Mouse (Mus musculus) neural tube, embryonic 12.5 days (tissue): ENCODE results near the gene Uspl1. TPM values are rescaled to one million over a fixed set of nuclear protein-coding genes. Genes with fewer than 3 reads are reported as not detected.
A peak's percentile ranks its signal among the peaks of the same experiment; 100 is the strongest.

Experiments
- ATAC-seq: fragments of 200-750 bp; cut with Nextera tagmentation; 2 replicates; pipeline ENCODE4 v1.8.0; 2017; ENCODE audit warnings: low read depth, mild to moderate bottlenecking, moderate TSS enrichment, moderate library complexity; ENCODE audit not compliant: low FRiP score
- H3K27ac ChIP-seq: fragments of 300-500 bp; sonication (generic); 2 replicates; pipeline ENCODE4 v1.5.1; 2016
- H3K27me3 ChIP-seq: fragments of 300-500 bp; sonication (generic); replicated peaks from 2 replicates; pipeline ENCODE4 v1.6.1; 2016; ENCODE audit warnings: mild to moderate bottlenecking
- H3K36me3 ChIP-seq: fragments of 300-500 bp; sonication (generic); 2 replicates; pipeline ENCODE4 v1.6.1; 2016; ENCODE audit warnings: mild to moderate bottlenecking
- H3K4me1 ChIP-seq: fragments of 300-500 bp; sonication (generic); 2 replicates; pipeline ENCODE4 v1.6.1; 2016
- H3K4me2 ChIP-seq: fragments of 300-500 bp; sonication (generic); replicated peaks from 2 replicates; pipeline ENCODE4 v1.6.1; 2016; ENCODE audit warnings: mild to moderate bottlenecking
- H3K4me3 ChIP-seq: fragments of 300-500 bp; sonication (generic); 2 replicates; pipeline ENCODE4 v1.5.1; 2016
- H3K9ac ChIP-seq: fragments of 300-500 bp; sonication (generic); 2 replicates; pipeline ENCODE4 v1.6.1; 2016; ENCODE audit warnings: mild to moderate bottlenecking
- H3K9me3 ChIP-seq: fragments of 300-500 bp; sonication (generic); 2 replicates; pipeline ENCODE4 v1.6.1; 2016; ENCODE audit warnings: mild to moderate bottlenecking
- WGBS: fragments of 180-500 bp; shearing (Covaris S2); methylation state at CpG from one replicate; pipeline ENCODE4 v1.1.7; 2016; 5-methylcytosine and 5-hydroxymethylcytosine counted together
- polyA plus RNA-seq: library from polyadenylated mRNA; unstranded; fragments of >200 nt; fragmentation: Nextera tagmentation; extraction: Ambion mirVana; gene quantifications from 2 replicates; pipeline ENCODE4 v1.2.1, GENCODE M21; 2016

Gene Uspl1
- polyA plus RNA-seq, 1 experiment from 2014 or later, result 72.0 TPM

- ATAC-seq, result no peak
- no peaks in the 10 kb centered on the region for H3K9me3 ChIP-seq
- H3K27ac ChIP-seq, result no peak overlapping the region
- H3K4me2 ChIP-seq, result no peak overlapping the region
- no peaks in the 10 kb centered on the region for H3K27me3 ChIP-seq
- no peak overlapping the region for H3K9ac ChIP-seq
- 0 out of 2 replicates have a peak, but pooled peaks cover 5% of the 10 kb centered on the region for H3K4me1 ChIP-seq
- 86% methylated on average over 5 of the region's 5 CpGs for WGBS
- no peak overlapping the region for H3K4me3 ChIP-seq
- peaks cover 63% of the 10 kb centered on the region for H3K36me3 ChIP-seq
Measured at GRCm38 (mm10) chr5:149202941-149203340, 18.8 kb downstream of the Uspl1 start.

- H3K27ac ChIP-seq, result no peak overlapping the region
- no peaks in the 10 kb centered on the region for H3K27me3 ChIP-seq
- ATAC-seq, result no peak
- WGBS, result 92% methylated on average over 4 of the region's 4 CpGs
- 0 out of 2 replicates have a peak, but pooled peaks cover 5% of the 10 kb centered on the region for H3K4me1 ChIP-seq
- no peak overlapping the region for H3K4me2 ChIP-seq
- H3K9ac ChIP-seq, result no peak overlapping the region
- H3K36me3 ChIP-seq, result peaks cover 60% of the 10 kb centered on the region
- no peak overlapping the region for H3K4me3 ChIP-seq
- no peaks in the 10 kb centered on the region for H3K9me3 ChIP-seq
Measured at GRCm38 (mm10) chr5:149203796-149204375, 19.7 kb downstream of the Uspl1 start.

DNA sequence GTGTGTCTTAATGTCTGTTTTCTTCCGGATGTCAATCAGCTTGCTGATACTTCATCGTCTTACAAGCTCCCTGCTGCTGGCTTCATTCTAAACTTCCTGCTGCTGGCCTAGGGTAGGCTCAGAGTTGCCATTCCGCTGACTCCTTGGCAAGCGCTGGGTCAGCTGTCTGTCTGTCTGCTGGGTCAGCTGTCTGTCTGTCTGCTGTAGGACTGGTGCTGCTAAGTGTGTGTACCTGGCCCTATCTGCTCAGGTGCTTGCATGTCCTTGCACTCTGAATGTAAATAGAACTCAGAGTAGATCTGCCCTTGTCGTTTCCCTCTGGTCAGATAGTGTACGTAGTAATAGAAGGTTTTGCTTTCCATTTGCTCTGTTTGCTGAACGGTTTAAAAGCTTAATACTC, 20.7 kb downstream of the Uspl1 start:
- H3K9me3 ChIP-seq, result no peaks in the 10 kb centered on the region
- 0 out of 2 replicates have a peak, but pooled peaks cover 5% of the 10 kb centered on the region for H3K4me1 ChIP-seq
- H3K4me2 ChIP-seq, result no peak overlapping the region
- no peak for ATAC-seq
- H3K27ac ChIP-seq, result no peak overlapping the region
- H3K9ac ChIP-seq, result no peak overlapping the region
- no peaks in the 10 kb centered on the region for H3K27me3 ChIP-seq
- H3K4me3 ChIP-seq, result no peak overlapping the region
- 95% methylated on average over 7 of the region's 7 CpGs for WGBS
- H3K36me3 ChIP-seq, result peaks cover 51% of the 10 kb centered on the region

DNA sequence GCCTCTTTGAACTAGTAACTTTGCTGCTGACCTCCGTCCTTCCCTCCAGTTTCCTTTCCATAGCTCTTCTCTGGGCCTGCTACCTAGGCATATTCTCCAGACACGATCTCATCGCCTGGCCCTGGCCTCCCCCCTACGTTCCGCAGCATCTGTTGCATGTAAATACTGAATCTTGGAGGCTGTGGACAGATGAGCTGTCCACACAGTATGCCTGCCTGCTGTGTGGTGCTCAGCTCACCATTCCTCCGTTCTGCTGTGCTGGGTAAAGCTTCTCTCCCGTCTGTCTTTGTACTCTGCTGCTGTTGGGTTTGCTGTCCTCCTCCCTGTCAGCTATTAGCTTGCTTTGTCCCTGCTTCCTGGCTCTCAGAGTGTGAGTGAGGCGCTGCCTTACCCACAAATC, 21.1 kb downstream of the Uspl1 start:
- no peak overlapping the region for H3K4me2 ChIP-seq
- no peak overlapping the region for H3K9ac ChIP-seq
- no peak overlapping the region for H3K27ac ChIP-seq
- H3K4me1 ChIP-seq, result peaks cover 5% of the 10 kb centered on the region; the same call in 1 of the 2 replicates
- no peaks in the 10 kb centered on the region for H3K27me3 ChIP-seq
- no peaks in the 10 kb centered on the region for H3K9me3 ChIP-seq
- ATAC-seq, result no peak
- no peak overlapping the region for H3K4me3 ChIP-seq
- 77% methylated on average over 8 of the region's 8 CpGs for WGBS
- H3K36me3 ChIP-seq, result peaks cover 55% of the 10 kb centered on the region

GRCm38 (mm10) chr5:149206286-149206685, 22.1 kb downstream of the Uspl1 start:
- Histone ChIP-seq H3K9me3 (no peaks in the 10 kb centered on the region), H3K4me2 (no peak overlapping the region), H3K9ac (no peak overlapping the region), H3K4me1 (peaks cover 5% of the 10 kb centered on the region; the same call in 1 of the 2 replicates), H3K36me3 (peaks cover 62% of the 10 kb centered on the region), H3K4me3 (no peak overlapping the region), H3K27me3 (no peaks in the 10 kb centered on the region), H3K27ac (no peak overlapping the region)
- WGBS, result 78% methylated on average over 5 of the region's 5 CpGs
- no peak for ATAC-seq

GRCm38 (mm10) chr5:149207661-149208060, 23.5 kb downstream of the Uspl1 start:
- no peak overlapping the region for H3K9ac ChIP-seq
- H3K9me3 ChIP-seq, result no peaks in the 10 kb centered on the region
- H3K27me3 ChIP-seq, result no peaks in the 10 kb centered on the region
- ATAC-seq, result no peak
- H3K4me3 ChIP-seq, result no peak overlapping the region
- 84% methylated on average over 6 of the region's 6 CpGs for WGBS
- no peak overlapping the region for H3K4me2 ChIP-seq
- H3K27ac ChIP-seq, result no peak overlapping the region
- peaks cover 55% of the 10 kb centered on the region for H3K36me3 ChIP-seq
- H3K4me1 ChIP-seq, result peaks cover 5% of the 10 kb centered on the region; the same call in 1 of the 2 replicates

DNA sequence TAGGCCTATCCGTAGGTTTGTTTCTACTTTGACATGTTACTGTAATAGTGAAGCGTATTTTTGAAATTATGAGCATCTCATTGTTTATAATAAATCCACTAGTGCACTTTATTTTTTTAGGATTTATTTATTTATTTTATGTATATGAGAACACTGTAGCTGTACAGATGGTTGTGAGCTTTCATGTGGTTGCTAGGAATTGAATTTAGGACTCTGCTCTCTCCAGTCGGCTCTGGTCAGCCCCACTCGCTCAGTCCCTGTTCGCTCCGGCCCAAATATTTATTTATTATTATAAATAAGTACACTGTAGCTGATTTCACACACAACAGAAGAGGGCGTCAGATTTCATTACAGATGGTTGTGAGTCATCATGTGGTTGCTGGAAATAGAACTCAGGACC, 24.6 kb downstream of the Uspl1 start:
- Histone ChIP-seq H3K9me3 (no peaks in the 10 kb centered on the region), H3K27me3 (no peaks in the 10 kb centered on the region), H3K4me2 (no peak overlapping the region), H3K36me3 (peaks cover 54% of the 10 kb centered on the region), H3K4me1 (peaks cover 5% of the 10 kb centered on the region; the same call in 1 of the 2 replicates), H3K9ac (no peak overlapping the region), H3K4me3 (no peak overlapping the region), H3K27ac (no peak overlapping the region)
- ATAC-seq, result 0 out of 2 replicates have a peak, but pooled peaks have one; percentile 12
- 76% methylated on average over 7 of the region's 7 CpGs for WGBS

DNA sequence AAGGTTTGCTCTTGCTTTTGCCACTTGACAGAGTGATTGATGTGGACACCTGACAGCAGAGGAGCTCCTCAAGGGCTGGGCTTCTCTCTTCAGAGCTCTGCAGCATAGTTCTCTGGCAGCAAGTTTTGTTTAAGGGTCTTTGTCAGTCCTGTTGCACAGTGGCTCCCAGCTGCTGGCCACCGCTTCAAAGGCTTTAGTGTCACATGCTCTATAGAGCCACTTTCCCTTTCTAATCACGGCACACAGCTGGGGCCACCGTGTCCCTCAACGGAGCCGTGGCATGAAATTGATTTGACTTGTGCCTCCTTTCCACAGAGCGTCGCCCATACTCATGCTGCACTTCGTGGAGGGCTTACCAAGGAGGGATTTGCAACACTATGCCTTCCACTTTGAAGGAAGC, 25.2 kb downstream of the Uspl1 start:
- peak; percentile 93 for ATAC-seq
- Histone ChIP-seq H3K9me3 (no peaks in the 10 kb centered on the region), H3K27me3 (no peaks in the 10 kb centered on the region), H3K4me3 (no peak overlapping the region), H3K4me1 (peaks cover 5% of the 10 kb centered on the region; the same call in 1 of the 2 replicates), H3K4me2 (no peak overlapping the region), H3K27ac (no peak overlapping the region), H3K36me3 (peaks cover 54% of the 10 kb centered on the region), H3K9ac (no peak overlapping the region)
- 19% methylated on average over 8 of the region's 8 CpGs for WGBS

GRCm38 (mm10) chr5:149211041-149211440, 26.9 kb downstream of the Uspl1 start:
- no peaks in the 10 kb centered on the region; the same call in 1 of the 2 replicates for H3K4me1 ChIP-seq
- no peak overlapping the region for H3K4me3 ChIP-seq
- no peak overlapping the region for H3K9ac ChIP-seq
- H3K36me3 ChIP-seq, result peaks cover 58% of the 10 kb centered on the region
- H3K9me3 ChIP-seq, result no peaks in the 10 kb centered on the region
- no peak for ATAC-seq
- H3K27ac ChIP-seq, result no peak overlapping the region
- no peaks in the 10 kb centered on the region for H3K27me3 ChIP-seq
- WGBS, result 80% methylated on average over 4 of the region's 4 CpGs
- no peak overlapping the region for H3K4me2 ChIP-seq

DNA sequence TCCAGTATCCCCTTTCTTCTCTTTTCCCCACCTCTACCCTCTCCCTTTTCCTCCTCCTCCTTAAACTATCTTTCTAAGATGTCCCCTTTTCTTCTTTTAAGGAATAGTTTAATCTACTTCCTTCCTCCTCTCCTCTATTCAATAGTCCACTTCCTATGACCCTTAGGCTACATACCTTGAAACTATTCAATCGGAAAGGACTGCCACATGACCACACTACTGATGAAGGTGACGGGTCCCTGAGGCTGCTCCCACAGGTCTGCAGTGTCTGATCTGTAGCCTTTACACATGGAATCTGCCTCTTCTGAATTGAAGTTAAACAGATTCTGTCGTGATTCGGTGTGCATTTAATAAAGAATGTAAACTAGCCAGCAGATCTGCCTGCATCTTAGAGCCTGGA, 28.7 kb downstream of the Uspl1 start:
- H3K27me3 ChIP-seq, result no peaks in the 10 kb centered on the region
- no peaks in the 10 kb centered on the region; the same call in 1 of the 2 replicates for H3K4me1 ChIP-seq
- 86% methylated on average over 4 of the region's 4 CpGs for WGBS
- H3K4me3 ChIP-seq, result no peak overlapping the region
- H3K36me3 ChIP-seq, result peaks cover 67% of the 10 kb centered on the region
- H3K4me2 ChIP-seq, result no peak overlapping the region
- no peak overlapping the region for H3K27ac ChIP-seq
- no peak overlapping the region for H3K9ac ChIP-seq
- no peak for ATAC-seq
- H3K9me3 ChIP-seq, result no peaks in the 10 kb centered on the region

DNA sequence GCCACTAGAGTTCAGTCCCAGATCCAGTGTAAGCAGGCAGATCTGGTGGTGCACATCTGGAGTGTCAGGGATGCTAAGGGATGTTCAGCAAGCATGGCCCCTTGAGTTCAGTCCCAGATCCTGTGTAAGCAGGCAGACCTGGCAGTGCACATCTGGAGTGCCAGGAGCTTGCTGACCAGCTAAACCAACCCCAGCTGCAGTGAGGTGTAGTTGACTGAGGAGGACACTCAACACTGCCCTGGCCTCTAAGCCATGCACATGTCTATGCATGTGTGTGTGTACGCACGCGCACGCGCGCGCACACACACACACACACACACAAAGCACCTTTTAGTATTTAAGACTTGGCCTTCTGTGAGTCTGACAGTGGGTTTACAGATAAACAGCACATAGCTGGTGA, 31.4 kb downstream of the Uspl1 start:
- no peak overlapping the region for H3K27ac ChIP-seq
- no peak overlapping the region for H3K4me3 ChIP-seq
- no peak for ATAC-seq
- H3K27me3 ChIP-seq, result no peaks in the 10 kb centered on the region
- H3K4me1 ChIP-seq, result no peaks in the 10 kb centered on the region
- H3K36me3 ChIP-seq, result peaks cover 58% of the 10 kb centered on the region
- no peaks in the 10 kb centered on the region for H3K9me3 ChIP-seq
- H3K9ac ChIP-seq, result no peak overlapping the region
- H3K4me2 ChIP-seq, result no peak overlapping the region
- WGBS, result 100% methylated on average over 7 of the region's 7 CpGs

GRCm38 (mm10) chr5:149217524-149218357, 33.6 kb downstream of the Uspl1 start:
- Histone ChIP-seq H3K4me3 (no peak overlapping the region), H3K9me3 (peaks cover 6% of the 10 kb centered on the region; the same call in 1 of the 2 replicates), H3K9ac (no peak overlapping the region), H3K27ac (no peak overlapping the region), H3K4me1 (no peaks in the 10 kb centered on the region), H3K4me2 (no peak overlapping the region), H3K36me3 (peaks cover 43% of the 10 kb centered on the region), H3K27me3 (no peaks in the 10 kb centered on the region)
- 86% methylated on average over 6 of the region's 6 CpGs for WGBS
- no peak for ATAC-seq
